8 mouse cellular contexts compared by ENCODE assay signal in the genomic region with DNA sequence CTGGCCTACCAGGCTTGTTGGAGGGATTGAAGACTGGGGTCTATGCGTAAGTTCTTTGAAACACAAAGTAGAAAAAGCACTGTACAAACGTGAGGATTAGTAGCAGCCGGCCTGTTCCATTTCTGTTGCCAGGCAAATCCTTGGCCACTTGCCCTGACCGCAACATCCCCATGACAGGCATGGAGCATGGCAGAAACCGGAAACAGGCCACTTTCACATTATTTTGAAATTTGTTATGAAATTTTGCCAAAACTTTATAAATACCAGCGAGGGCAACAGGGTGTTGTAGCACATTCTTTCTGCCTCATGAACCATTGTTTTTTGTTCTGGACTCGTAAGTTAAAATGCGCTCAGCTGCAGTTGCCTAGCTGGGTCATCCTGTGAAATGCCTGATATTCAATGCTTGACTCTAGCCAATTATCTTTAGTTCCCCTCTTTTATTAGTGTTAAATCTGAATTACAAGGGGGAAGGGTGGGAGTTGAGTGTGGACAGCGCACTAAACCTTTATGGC.
DNase-seq lines count a peak whose midpoint lies in the region; ATAC-seq and TF ChIP-seq lines count a peak whose summit lies in the region.

No protein-coding gene starts in this region.

- no peak for ATAC-seq in intestine, postnatal 0 days
- peak; percentile 81 for ATAC-seq in limb, embryonic 13.5 days (ENCODE audit: low FRiP score, low read depth)
- ATAC-seq in megakaryocyte-erythroid progenitor cell, adult 5-6 weeks (replicated peaks; ENCODE audit: low FRiP score, low TSS enrichment, poor library complexity, severe bottlenecking): no peak

- no peaks in the 10 kb centered on the region for H3K9me3 ChIP-seq in intestine, postnatal 0 days (ENCODE audit: control insufficient read depth)
- no peaks in the 10 kb centered on the region for H3K9me3 ChIP-seq in limb, embryonic 13.5 days

- no peaks in the 10 kb centered on the region for H3K27me3 ChIP-seq in intestine, postnatal 0 days (replicated peaks; ENCODE audit: control insufficient read depth, insufficient read depth, low read length)
- peaks cover 6% of the 10 kb centered on the region; the same call in 1 of the 2 replicates for H3K27me3 ChIP-seq in limb, embryonic 13.5 days

- H3K36me3 ChIP-seq in intestine, postnatal 0 days (ENCODE audit: control insufficient read depth, insufficient read depth): no peaks in the 10 kb centered on the region
- H3K36me3 ChIP-seq in limb, embryonic 13.5 days: no peaks in the 10 kb centered on the region

- intact Hi-C loops in left cerebral cortex, postnatal 14 days (cut with DNase I): no loop called here
- intact Hi-C loops in gastrocnemius, postnatal 14 days (cut with DNase I; ENCODE audit: low total_unique reads): no loop called here

- H3K4me1 ChIP-seq in intestine, postnatal 0 days (replicated peaks; ENCODE audit: control insufficient read depth, insufficient read depth, low read length): no peaks in the 10 kb centered on the region
- peaks cover 21% of the 10 kb centered on the region for H3K4me1 ChIP-seq in limb, embryonic 13.5 days

- DNase-seq in left cerebral cortex, postnatal 14 days (ENCODE audit: low spot score in 2 of 2): peak; percentile 16 to 18
- no peak for DNase-seq in left cerebral cortex, adult 11 months (ENCODE audit: low spot score)
- peak; percentile 8 to 30 for DNase-seq in cerebellum, adult 18-20 months
- DNase-seq in gastrocnemius, postnatal 14 days: peak; percentile 73
- DNase-seq in ovary, postnatal 36 days (ENCODE audit: low spot score): peak; percentile 72

- TF ChIP-seq CTCF in intestine, postnatal 0 days (IDR thresholded peaks at IDR 0.05; ENCODE audit: low read depth): no peak

- no peak overlapping the region for H3K9ac ChIP-seq in intestine, postnatal 0 days (ENCODE audit: low read depth, low read length)
- H3K9ac ChIP-seq in limb, embryonic 13.5 days: no peak overlapping the region

- WGBS in intestine, postnatal 0 days: 71% methylated on average over 9 of the region's 9 CpGs
- WGBS in limb, embryonic 13.5 days: 29% methylated on average over 9 of the region's 9 CpGs

- H3K4me3 ChIP-seq in intestine, postnatal 0 days (ENCODE audit: low read depth, low read length): no peak overlapping the region
- peak overlapping the region; percentile 27 for H3K4me3 ChIP-seq in limb, embryonic 13.5 days

- peak overlapping the region; percentile 18; the same call in 1 of the 2 replicates for H3K4me2 ChIP-seq in intestine, postnatal 0 days (replicated peaks; ENCODE audit: low read depth)
- H3K4me2 ChIP-seq in limb, embryonic 13.5 days (replicated peaks): peak overlapping the region; percentile 59

- H3K27ac ChIP-seq in intestine, postnatal 0 days (ENCODE audit: low read depth, low read length): no peak overlapping the region
- peak overlapping the region; percentile 23; the same call in 1 of the 2 replicates for H3K27ac ChIP-seq in limb, embryonic 13.5 days
